Mouse (Mus musculus) kidney, postnatal 14 days (tissue): ENCODE measurements around the gene Gm10428.

Experiments used
- DNase-seq: peaks from one replicate; pipeline ENCODE4 v3.0.0; 2022; ENCODE audit warnings: mixed read lengths

The Gm10428 gene

GRCm38 (mm10) chr11:62788935-62789616 lies 36.2 kb downstream of the Gm10428 start, which contains the start of gene Zfp286:
Zfp286 (minus strand) TSS chr11:62789462.
- peak; percentile 89 for DNase-seq

DNA sequence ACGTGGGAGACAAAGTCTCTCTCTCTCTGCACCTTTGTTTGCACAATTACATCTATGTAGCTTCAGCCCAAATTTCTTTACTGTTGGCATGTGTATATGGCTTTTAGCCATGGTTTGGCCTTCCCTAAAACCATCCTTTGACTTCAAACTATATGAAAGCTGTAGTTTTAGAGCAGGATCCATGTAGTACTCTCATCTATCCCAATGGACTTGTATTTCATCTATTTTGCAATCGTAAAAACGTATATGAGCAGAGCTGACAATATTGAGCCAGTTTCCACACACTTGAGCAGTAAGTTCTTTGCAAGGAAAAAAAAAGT lies 36.7 kb downstream of the Gm10428 start:
- DNase-seq, result no peak
